Mouse (Mus musculus): ENCODE results near the gene Cpsf2. TPM values are rescaled to one million over a fixed set of nuclear protein-coding genes. Genes with fewer than 3 reads are reported as not detected.

The Cpsf2 gene
- polyA plus RNA-seq, 1 experiment from 2014 or later: 43.8 TPM

Other genes with a start within 250 kb of the Cpsf2 start
- gene Fbln5, start 156.9 kb upstream of the Cpsf2 start, polyA plus RNA-seq (2014; fragmentation: Nextera tagmentation; extraction: Ambion mirVana): 5.4 and 7.1 TPM in 2 replicates
- 11.1 and 12.0 TPM in 2 replicates for gene Trip11, start 62.7 kb upstream of the Cpsf2 start, polyA plus RNA-seq (2014; fragmentation: Nextera tagmentation; extraction: Ambion mirVana)
- 14.1 and 19.4 TPM in 2 replicates for gene Atxn3, start 17.7 kb upstream of the Cpsf2 start, polyA plus RNA-seq (2014; fragmentation: Nextera tagmentation; extraction: Ambion mirVana)
- 0.09 and 0.52 TPM in 2 replicates for gene Slc24a4, start 152.7 kb downstream of the Cpsf2 start, polyA plus RNA-seq (2014; fragmentation: Nextera tagmentation; extraction: Ambion mirVana)